Mouse (Mus musculus) thymus, postnatal 14 days (tissue): ENCODE results near the gene Tmem95.
A peak's percentile ranks its signal among the peaks of the same experiment; 100 is the strongest.

Experiments
- DNase-seq: peaks from one replicate; pipeline ENCODE4 v3.0.0; 2021

Tmem95 gene

GRCm38 (mm10) chr11:69838714-69839104, 39.1 kb downstream of the Tmem95 start:
- peak; percentile 33 for DNase-seq

- peak; percentile 92 for DNase-seq
Observed at GRCm38 (mm10) chr11:69837952-69838713, 39.7 kb downstream of the Tmem95 start, which contains the start of gene Tmem256. Tmem256 (plus strand) TSS chr11:69838514.

- DNase-seq, result no peak
Observed at GRCm38 (mm10) chr11:69837604-69837951, 40.2 kb downstream of the Tmem95 start, which contains the start of gene Nlgn2. Nlgn2 (minus strand) TSS chr11:69837784.

- DNase-seq, result peak; percentile 36
Observed at GRCm38 (mm10) chr11:69836703-69837576, 40.9 kb downstream of the Tmem95 start.

- no peak for DNase-seq
Observed at GRCm38 (mm10) chr11:69835966-69836335, 41.9 kb downstream of the Tmem95 start.

- no peak for DNase-seq
Observed at GRCm38 (mm10) chr11:69835326-69835965, 42.4 kb downstream of the Tmem95 start.

GRCm38 (mm10) chr11:69834001-69834549, 43.7 kb downstream of the Tmem95 start:
- DNase-seq, result peak; percentile 77

GRCm38 (mm10) chr11:69833554-69833953, 44.3 kb downstream of the Tmem95 start:
- DNase-seq, result no peak

- no peak for DNase-seq
Observed at GRCm38 (mm10) chr11:69828832-69829231, 49.0 kb downstream of the Tmem95 start.
